Mouse (Mus musculus) cortical plate, adult 2 months (tissue): ENCODE results near the gene Prpsap1. TPM values are rescaled to one million over a fixed set of nuclear protein-coding genes. Genes with fewer than 3 reads are reported as not detected.

Experiments
- H3K27ac ChIP-seq: fragments of 200-500 bp; 2 replicates; pipeline ENCODE4 v1.5.1; 2012; ENCODE audit warnings: low read length, control low read depth, inconsistent platforms; ENCODE audit not compliant: insufficient read depth
- H3K4me1 ChIP-seq: fragments of 200-500 bp; 2 replicates; pipeline ENCODE4 v1.6.1; 2011; ENCODE audit warnings: low read length; ENCODE audit not compliant: control insufficient read depth, insufficient read depth
- H3K4me3 ChIP-seq: fragments of 200-500 bp; 2 replicates; pipeline ENCODE4 v1.5.1; 2011; ENCODE audit warnings: mild to moderate bottlenecking, low read length, control low read depth; ENCODE audit not compliant: insufficient read depth
- CTCF ChIP-seq: fragments of 200-500 bp; IDR thresholded peaks from 2 replicates; pipeline ENCODE4 v1.5.1; 2011; ENCODE audit warnings: mild to moderate bottlenecking, control low read depth, low read length; ENCODE audit not compliant: insufficient read depth; ENCODE audit errors: extremely low read depth
- POLR2A ChIP-seq: fragments of 200-500 bp; IDR thresholded peaks from 2 replicates; pipeline ENCODE4 v1.6.1; 2011; ENCODE audit warnings: mild to moderate bottlenecking, low read length, control low read depth; ENCODE audit not compliant: insufficient read depth; ENCODE audit errors: extremely low read depth
- polyA plus RNA-seq: library from polyadenylated mRNA; depleted of rRNA; stranded (reverse); fragments of >200 nt; gene quantifications from 2 replicates; pipeline ENCODE4 v1.2.3, GENCODE M21; 2012

The Prpsap1 gene
- polyA plus RNA-seq, 1 experiment, result 89.0 TPM

GRCm38 (mm10) chr11:116439269-116440240, 54.4 kb downstream of the Prpsap1 start:
- TF ChIP-seq CTCF (no peak), POLR2A (0 out of 2 replicates have a peak, but pooled peaks have one; percentile 10)
- H3K4me3 ChIP-seq, result no peak overlapping the region
- H3K27ac ChIP-seq, result no peak overlapping the region
- H3K4me1 ChIP-seq, result peaks cover 3% of the 10 kb centered on the region; the same call in 1 of the 2 replicates

- Histone ChIP-seq H3K4me3 (no peak overlapping the region), H3K27ac (no peak overlapping the region), H3K4me1 (peaks cover 3% of the 10 kb centered on the region; the same call in 1 of the 2 replicates)
- TF ChIP-seq CTCF (no peak), POLR2A (no peak)
These were observed 56.5 kb downstream of the Prpsap1 start for GRCm38 (mm10) chr11:116437541-116437940.

DNA sequence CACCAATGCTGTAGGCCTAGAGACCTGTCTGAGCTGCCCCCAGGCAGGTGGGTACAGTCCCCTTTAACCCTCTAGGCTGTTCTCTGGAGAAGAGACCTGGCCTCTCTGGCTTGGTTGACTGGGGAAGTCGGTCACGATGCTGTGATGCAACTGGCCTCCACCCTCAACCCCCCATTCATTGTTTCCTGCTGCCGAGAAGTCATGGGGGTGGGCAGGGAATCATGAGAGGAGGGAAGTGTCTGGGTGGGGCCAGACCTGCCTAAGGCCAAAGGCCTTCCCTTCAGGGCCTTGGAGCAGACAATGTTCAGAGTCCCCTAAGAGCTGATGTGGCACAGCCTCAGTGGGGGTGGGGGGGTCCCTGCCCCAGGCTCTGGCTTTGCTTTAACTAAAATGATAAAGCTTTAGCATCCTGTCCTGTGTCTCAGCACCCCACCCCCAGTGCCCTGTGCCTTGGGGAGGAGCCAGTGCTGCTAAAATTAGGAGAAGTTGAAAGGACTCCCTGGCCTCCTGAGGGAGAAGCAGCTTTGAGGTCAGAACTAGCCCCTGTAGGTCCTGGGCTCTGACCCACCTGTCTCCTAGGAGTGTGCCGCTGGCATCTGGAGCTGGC, 57.2 kb downstream of the Prpsap1 start:
- no peak overlapping the region for H3K4me3 ChIP-seq
- no peak for TF ChIP-seq POLR2A
- TF ChIP-seq CTCF, result no peak
- peaks cover 3% of the 10 kb centered on the region; the same call in 1 of the 2 replicates for H3K4me1 ChIP-seq
- H3K27ac ChIP-seq, result no peak overlapping the region

DNA sequence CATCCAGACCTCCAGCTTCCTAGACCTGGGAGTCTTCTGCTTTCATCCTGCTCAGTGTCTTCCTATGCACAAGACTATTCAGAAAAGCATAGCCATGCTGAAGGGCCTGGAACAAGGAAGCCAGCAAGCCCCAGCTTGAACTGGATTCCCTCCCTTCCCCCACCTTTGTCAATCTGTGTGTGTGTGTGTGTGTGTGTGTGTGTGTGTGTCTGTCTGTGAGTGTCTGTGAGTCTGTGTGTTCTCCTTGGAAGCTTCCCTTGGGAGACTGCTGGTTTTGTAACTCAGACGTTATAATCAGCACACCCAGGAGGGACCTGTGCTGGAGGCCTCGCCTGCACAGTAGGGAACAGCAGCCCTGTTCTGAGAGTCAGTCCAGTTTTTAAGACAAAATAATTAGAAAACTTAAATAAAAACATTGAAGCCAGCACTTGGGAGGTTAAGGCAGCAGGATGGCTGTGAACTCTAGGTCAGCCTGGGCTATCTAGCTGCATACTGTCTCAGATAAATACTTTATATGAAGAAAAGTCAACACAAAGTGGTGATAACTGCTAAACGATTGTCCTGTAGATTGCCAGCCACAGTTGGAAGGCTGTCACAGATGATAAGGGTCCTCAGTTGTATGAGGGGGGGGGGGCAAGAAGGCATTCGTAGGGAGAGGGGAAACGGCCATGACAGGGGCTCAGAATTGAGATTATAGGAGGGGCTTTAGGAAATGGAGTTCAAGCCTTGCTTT, 57.8 kb downstream of the Prpsap1 start:
- TF ChIP-seq CTCF, result no peak
- TF ChIP-seq POLR2A, result no peak
- peaks cover 3% of the 10 kb centered on the region; the same call in 1 of the 2 replicates for H3K4me1 ChIP-seq
- no peak overlapping the region for H3K27ac ChIP-seq
- no peak overlapping the region for H3K4me3 ChIP-seq

GRCm38 (mm10) chr11:116434967-116435752, 58.8 kb downstream of the Prpsap1 start:
- H3K27ac ChIP-seq, result peak overlapping the region; percentile 90; the same call in 1 of the 2 replicates
- H3K4me1 ChIP-seq, result peaks cover 5% of the 10 kb centered on the region
- H3K4me3 ChIP-seq, result peak overlapping the region; percentile 78
- TF ChIP-seq CTCF (no peak), POLR2A (no peak)

- Histone ChIP-seq H3K4me1 (peaks cover 5% of the 10 kb centered on the region), H3K27ac (peak overlapping the region; percentile 90), H3K4me3 (peak overlapping the region; percentile 78)
- no peak for TF ChIP-seq CTCF
- no peak for TF ChIP-seq POLR2A
These were observed 59.6 kb downstream of the Prpsap1 start for GRCm38 (mm10) chr11:116434287-116434966.

DNA sequence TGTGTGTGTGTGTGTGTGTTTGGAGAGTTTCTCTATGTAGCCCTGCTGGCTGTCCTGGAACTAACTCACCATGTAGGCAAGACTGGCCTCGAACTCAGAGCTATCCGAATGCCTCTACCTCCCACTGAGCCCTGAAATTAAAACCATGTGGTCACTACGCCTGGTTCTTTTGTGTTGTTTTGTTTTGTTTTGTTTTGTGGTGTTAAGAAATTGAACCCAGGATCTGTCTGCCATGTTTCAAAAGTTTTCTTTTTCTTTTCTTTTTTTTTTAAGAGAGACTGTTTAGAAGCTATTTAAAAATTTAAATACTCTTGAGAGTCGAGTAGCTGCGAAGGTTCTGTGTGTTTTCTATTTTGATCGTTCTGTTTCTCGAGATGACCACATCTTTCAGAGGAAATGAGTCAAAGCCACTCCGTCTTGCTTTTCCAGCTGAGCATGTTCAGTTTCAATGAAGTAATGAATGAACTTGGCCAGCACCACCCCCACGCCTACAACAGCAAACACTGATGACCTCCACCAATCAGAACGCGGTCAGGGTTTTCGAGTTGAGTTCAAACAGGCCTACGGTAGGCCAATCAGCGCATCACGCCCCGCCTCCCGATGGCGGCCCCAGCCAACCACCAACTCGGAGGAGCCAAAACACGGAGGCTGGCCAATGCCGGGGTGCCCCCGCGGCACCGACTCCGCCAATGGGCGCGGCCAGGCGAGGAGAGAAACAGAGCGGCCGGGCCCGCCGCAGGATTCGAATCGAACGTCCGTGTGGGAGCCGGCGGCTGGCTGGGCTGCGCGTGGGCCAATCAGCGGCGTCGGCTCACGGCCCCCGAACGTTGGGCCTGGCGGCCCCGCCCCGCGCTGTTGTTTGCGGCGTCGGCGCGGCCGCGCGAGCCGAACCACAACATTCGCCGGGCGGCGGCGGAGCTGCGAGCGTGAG, 60.4 kb downstream of the Prpsap1 start, which contains the start of gene Ubald2:
TSS of gene Ubald2 (plus strand) at position 739 of the 931 bp plus-strand sequence.
- Histone ChIP-seq H3K27ac (peak within 1 kb of the TSS; percentile 90), H3K4me3 (peak within 1 kb of the TSS; percentile 78), H3K4me1 (peaks cover 5% of the 10 kb centered on the region)
- TF ChIP-seq POLR2A (0 out of 2 replicates have a peak, but pooled peaks have one; percentile 35), CTCF (no peak)
